Mouse (Mus musculus): ENCODE data around the gene Gm20772. TPM values are rescaled to one million over a fixed set of nuclear protein-coding genes. Genes with fewer than 3 reads are reported as not detected.
"Not testable (repeated sequence)": the region's sequence is repeated elsewhere in the genome, so short reads cannot be mapped to it uniquely, and the experiment has no call there.

The Gm20772 gene
- not detected for total RNA-seq (2022)

- not testable (repeated sequence) for DNase-seq (ENCODE audit: low spot score in 2 of 2)
Measured at GRCm38 (mm10) chrY:17874441-17874840, at the start of gene Gm20772, which contains the start of gene Gm20831. Gene Gm20772 (plus strand): TSS chrY:17874741. Gene Gm20831 (plus strand): TSS chrY:17874741.

GRCm38 (mm10) chrY:17846166-17846565, 28.4 kb upstream of the Gm20772 start, which contains the start of gene Gm21904:
Gene Gm21904 (minus strand): TSS chrY:17846266.
- DNase-seq (ENCODE audit: low spot score in 2 of 2), result not testable (repeated sequence)

Other genes starting within 250 kb of the Gm20772 start
- gene Gm21904, start 28.5 kb upstream of the Gm20772 start, total RNA-seq (2022), result not detected
- not detected for gene Gm20831, start within 50 bp of the Gm20772 start, total RNA-seq (2022)
- not detected for gene Srsy, start 62.6 kb downstream of the Gm20772 start, total RNA-seq (2022)
- gene Gm21764, start 187.1 kb downstream of the Gm20772 start, total RNA-seq (2022), result not detected
- not detected for gene Ssty1, start 214.4 kb downstream of the Gm20772 start, total RNA-seq (2022)